Mouse (Mus musculus): ENCODE results near the gene Pbp2.

Pbp2 gene

GRCm38 (mm10) chr6:135300469-135300868 lies 9.7 kb downstream of the Pbp2 start:
- no peak for DNase-seq (ENCODE audit: low spot score)

- no peak for DNase-seq (ENCODE audit: low spot score)
Observed at GRCm38 (mm10) chr6:135299024-135299550, 11.1 kb downstream of the Pbp2 start.

DNA sequence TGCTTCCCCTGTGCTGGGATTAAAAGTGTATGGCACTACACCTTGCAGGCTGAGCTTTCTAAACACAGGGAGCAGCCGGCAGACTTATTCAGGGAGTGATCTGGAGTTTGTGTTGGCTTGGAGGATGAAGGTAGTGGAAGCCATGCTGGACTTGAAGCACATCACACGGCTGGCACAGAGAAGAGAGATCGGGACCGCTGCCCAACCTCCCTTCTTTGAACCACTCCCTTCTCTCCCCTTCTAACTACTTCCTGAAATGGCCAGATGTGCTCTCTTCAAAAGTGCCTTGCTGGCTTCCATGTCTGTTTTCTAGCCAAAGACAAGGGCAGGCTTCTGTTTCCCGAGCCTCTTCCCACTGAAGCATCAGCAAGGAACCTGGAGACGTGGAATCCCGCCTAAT lies 12.6 kb downstream of the Pbp2 start:
- DNase-seq (ENCODE audit: low spot score) = no peak

- no peak for DNase-seq (ENCODE audit: low spot score)
Observed at GRCm38 (mm10) chr6:135296267-135296666, 13.9 kb downstream of the Pbp2 start.

DNA sequence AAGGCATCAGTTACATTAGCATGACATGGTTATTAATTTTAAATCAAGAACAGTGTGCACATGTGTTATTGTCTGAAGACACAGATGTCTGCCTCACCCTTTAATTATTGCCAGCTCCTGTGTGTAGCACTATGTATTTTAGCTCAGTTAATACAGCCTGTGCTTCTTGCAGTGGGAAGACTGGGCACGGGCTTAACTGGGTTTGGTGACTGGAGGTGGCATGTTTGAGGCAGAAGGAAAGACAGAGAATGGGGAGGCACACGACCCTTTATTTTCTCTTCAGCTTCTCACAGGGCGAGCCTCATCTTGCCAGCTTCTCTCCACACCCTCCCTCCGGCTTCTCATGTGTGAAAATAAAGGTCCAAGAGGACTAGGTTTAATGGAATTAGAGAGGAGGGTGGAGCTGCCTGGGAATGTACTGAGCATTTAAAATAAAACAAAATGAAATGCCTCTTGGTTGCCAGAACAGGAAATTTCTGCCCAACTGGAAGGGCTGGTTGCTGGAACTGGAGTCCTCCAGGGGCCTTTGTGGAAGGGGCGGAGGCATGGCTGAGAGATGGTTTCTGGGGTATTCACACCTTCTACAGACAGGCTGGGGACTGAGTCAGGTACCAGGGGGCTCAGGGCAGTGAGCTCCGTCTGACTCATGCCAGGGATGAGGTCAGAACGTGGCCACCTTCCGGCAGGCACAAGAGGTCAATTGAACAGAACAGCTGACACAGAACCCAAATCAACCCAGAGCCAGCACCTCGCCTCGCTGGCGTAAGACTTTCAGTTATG lies 14.9 kb downstream of the Pbp2 start:
- DNase-seq (ENCODE audit: low spot score) = no peak

DNA sequence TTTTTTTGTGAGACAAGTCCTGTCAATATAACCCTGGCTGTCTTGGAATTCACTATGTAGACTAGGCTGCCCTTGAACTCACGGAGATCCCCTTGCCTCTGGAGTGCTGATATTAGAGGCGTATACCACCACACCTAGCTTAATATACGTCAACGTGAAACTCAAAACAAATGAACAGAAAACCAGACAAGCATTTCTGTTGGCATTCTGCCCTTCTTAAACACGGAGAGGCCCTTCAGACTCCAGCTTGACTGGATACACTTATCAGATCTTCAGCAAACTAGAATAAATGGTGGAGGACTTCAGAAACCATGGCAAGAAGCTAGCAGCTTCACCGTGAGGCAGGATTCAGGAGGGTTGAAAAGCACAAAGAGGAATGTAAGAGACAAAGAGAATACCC lies 16.1 kb downstream of the Pbp2 start:
- DNase-seq (ENCODE audit: low spot score) = no peak

- DNase-seq (ENCODE audit: low spot score) = no peak
Observed at GRCm38 (mm10) chr6:135292391-135292790, 17.8 kb downstream of the Pbp2 start.

- DNase-seq (ENCODE audit: low spot score) = no peak
Observed at GRCm38 (mm10) chr6:135279856-135280255, 30.3 kb downstream of the Pbp2 start.

GRCm38 (mm10) chr6:135279286-135279685 lies 30.9 kb downstream of the Pbp2 start:
- no peak for DNase-seq (ENCODE audit: low spot score)

DNA sequence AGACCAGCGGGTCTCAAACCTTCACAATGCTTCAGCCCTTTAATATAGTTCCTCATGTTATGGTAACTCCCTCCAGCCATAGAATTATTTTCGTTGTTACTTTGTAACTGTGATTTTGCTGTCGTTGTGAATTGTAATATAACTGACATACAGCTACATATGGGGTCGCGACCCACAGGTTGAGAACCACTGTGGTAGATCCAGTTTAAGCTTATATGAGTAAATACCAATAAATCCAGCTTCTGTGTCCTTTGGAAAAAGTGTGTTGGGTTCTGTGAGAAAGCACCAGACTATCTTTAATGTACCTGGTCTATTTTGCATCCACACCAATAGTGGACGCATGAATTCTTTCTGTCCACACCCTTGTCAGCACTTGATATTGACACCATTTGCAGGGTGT lies 31.9 kb downstream of the Pbp2 start:
- no peak for DNase-seq (ENCODE audit: low spot score)

DNA sequence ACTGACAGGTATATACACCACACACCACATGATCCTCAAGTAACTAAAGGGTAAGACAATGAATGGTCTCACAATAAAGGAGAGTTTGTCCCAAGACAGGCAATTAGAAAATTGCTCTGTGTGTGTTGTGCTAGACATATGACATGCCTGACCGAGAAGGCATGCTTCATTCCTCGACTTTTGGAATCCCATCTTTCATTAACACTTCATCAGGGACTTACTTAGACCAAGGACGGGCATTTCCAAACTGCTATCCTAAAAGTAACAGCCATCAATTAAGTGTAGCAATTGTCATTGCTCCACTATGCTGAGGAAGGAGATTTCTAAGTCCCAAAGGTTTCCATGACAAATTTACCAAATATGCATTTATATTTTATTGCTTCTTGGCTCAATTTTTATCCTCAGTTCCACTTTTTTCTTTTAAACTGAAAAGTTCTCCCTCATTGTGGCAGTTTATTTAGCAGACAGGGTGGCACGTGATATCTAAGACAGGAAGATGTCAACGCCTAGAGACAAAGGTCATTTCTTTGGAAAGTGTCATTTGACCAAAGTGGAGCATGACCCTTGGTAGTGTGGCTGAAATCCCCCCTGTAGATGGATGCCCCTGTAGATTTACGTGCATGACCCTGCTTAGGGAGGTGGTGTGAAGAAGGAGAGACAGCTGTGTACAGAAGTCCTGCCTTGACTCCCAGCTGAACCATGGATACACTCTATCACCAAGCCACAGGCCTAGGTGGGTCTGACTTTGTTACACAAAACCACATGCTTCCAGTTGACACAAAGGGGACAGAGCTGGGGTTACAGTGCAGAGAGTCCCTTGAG lies 33.5 kb downstream of the Pbp2 start:
- DNase-seq (ENCODE audit: low spot score) = no peak

GRCm38 (mm10) chr6:135275231-135275630 lies 35.0 kb downstream of the Pbp2 start:
- DNase-seq (ENCODE audit: low spot score) = no peak

GRCm38 (mm10) chr6:135273066-135273465 lies 37.1 kb downstream of the Pbp2 start:
- DNase-seq (ENCODE audit: low spot score) = no peak

DNA sequence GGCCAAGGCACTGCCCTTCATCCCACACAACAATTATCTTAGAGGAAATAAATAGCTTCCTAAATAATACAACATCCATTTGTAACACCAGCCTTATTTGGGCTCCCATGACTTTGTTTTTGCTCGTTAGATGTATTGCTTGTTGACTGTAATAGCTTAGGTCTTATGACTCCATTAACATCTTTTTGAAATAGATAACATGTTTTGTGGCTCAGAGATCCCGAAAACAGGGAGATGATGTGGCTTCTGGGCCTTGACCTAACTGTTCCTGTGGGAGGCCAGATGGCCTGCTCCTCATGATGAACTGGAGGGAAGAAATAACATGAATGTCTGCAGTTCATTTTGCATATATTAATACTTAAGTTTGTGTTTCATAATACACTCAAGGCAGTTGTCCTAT lies 38.4 kb downstream of the Pbp2 start:
- DNase-seq (ENCODE audit: low spot score) = no peak

GRCm38 (mm10) chr6:135269626-135270025 lies 40.6 kb downstream of the Pbp2 start:
- DNase-seq (ENCODE audit: low spot score) = no peak

DNA sequence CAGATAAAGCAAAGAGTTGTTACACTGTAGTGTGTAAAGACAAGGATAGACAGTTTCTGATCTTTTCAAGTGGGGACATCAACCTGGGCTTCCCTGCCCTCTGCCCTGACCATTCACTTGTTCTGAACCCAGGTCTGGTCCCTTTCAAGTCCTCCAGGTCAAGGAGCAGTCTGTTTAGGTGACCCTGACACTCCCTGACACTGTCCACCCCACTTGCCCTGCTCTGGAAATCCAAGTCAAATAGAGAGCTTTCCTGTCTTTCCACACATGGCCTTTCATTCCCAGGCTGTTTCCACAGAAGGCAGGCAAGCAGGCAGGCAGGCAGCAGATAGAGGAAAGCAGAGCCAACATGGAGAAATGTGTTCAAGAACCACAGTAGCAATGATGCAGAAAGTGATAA lies 41.8 kb downstream of the Pbp2 start:
- no peak for DNase-seq (ENCODE audit: low spot score)

DNA sequence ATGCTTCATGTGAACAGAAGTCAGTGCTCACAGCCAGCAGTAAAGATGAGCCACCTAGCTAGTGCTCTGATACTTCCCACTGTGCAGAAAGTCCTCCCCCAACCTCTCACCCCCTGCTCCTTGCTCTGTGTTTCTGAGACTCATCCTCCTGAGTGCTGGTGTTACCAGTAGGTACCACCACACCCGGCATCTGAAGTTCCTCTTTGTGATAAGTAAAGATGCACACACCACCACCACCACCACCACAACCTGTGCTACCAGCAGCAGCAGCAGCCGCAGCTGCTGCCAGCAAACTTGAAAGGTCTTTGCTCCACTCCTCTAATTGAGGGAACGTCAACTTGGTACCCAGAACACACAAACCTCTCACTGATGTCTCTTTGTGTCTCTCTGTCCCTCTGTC lies 43.0 kb downstream of the Pbp2 start:
- DNase-seq (ENCODE audit: low spot score) = no peak

GRCm38 (mm10) chr6:135266056-135266455 lies 44.1 kb downstream of the Pbp2 start:
- no peak for DNase-seq (ENCODE audit: low spot score)

- no peak for DNase-seq (ENCODE audit: low spot score)
Observed at GRCm38 (mm10) chr6:135264136-135264535, 46.1 kb downstream of the Pbp2 start.

DNA sequence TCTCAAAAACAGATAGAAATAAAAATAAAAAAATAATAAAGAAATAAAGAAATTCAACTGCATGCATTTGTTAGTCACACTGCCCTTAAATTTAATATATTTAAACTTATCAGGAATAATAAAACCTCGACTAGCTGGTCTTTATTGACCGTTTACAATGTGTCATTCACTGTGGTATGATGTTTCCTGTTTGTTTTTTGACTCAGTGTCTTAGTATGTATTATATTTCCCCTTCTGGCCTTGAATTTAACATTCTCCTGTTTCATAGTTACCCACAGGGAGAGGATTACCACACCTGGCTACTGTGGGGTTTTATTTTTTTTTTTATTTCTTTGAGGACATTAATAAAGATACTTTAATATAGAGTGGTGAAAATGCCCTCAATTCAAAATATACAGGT lies 47.6 kb downstream of the Pbp2 start:
- no peak for DNase-seq (ENCODE audit: low spot score)

DNA sequence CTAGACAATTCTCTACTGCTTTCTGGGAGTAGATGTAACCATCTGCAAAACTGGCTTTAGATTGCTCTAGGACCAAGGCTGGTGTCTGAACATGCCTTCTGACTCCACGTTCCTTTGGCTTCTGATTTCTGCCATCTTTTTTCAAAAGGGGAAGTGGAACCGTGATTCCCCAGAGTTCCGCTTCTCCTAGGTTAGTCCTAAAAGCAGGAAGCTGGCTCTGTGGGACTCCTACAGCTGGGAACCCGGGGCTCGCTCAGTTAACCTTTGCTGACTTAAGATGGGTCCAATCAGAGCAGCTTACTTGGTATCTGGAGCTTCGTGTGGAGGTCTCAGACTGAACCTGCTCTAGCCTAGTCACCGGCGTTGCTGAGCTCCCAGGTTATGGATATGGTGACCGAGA lies 49.1 kb downstream of the Pbp2 start:
- DNase-seq (ENCODE audit: low spot score) = no peak

- no peak for DNase-seq (ENCODE audit: low spot score)
Observed at GRCm38 (mm10) chr6:135260435-135260834, 49.8 kb downstream of the Pbp2 start.

Measured in ovary, adult 18-20 months (tissue).